Mouse (Mus musculus): ENCODE results near the gene C2. TPM values are rescaled to one million over a fixed set of nuclear protein-coding genes. Genes with fewer than 3 reads are reported as not detected.
"Not testable (repeated sequence)": the region's sequence is repeated elsewhere in the genome, so short reads cannot be mapped to it uniquely, and the experiment has no call there.

C2 gene
- total RNA-seq, 2 experiments from 2014 or later: 3.1 to 5.6 TPM

DNA sequence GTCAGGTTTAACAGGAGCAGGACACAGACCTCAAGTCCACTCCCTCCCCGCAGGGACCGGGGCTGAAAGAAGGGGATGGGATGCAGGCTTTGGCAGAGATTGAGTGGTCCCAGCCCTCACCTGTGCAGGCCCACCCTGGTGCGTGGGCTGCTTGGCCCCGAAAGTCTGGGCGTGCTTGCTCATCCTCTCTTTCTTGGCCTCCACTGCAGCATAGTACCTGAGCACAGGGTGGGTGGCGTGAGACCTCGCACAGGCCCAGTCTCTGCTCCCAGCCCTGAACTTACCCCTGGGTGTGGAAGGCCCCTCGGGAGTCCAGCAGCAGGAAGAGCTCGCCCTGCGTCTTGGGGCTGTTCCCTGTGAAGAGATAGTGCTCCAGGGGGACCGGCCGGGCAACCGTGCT, 53.2 kb downstream of the C2 start:
- DNase-seq: no peak
- intact Hi-C loops (cut with DNase I): loop anchor here (10.0 kb wide), 1 partner anchor 390 kb away; the partner anchor contains the start of genes Atp6v1g2 and Nfkbil1

DNA sequence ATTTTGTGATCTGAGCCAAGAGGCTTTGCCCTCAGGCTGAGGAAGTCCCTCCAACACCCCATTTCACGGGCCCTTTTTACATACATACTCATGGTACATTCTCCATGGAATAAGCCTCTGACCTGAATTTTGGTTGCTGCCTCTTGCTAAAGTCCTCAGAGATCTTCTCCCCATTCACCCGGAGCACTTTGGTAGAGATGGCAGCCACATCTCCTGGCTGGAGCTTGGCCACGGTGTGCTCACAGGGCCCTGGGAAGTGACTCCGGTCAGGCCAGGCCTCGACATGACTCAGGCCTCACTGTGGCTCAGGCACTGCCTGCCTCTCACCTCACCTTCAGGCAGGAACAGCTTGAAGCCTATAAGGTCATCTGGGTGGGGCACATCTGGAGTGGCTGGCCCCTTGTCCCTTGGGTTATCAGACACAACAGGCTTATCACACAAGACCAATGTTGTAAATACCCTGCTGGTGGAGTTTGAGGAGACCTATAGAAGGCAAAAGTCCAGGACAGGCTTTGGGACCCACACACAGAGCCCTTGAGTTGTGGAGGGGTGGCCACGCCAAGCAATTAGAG, 57.2 kb downstream of the C2 start:
- no peak for DNase-seq
- intact Hi-C loops (cut with DNase I): loop anchor here (10.0 kb wide), 1 partner anchor 394 kb away; the partner anchor contains the start of genes Atp6v1g2 and Nfkbil1

DNA sequence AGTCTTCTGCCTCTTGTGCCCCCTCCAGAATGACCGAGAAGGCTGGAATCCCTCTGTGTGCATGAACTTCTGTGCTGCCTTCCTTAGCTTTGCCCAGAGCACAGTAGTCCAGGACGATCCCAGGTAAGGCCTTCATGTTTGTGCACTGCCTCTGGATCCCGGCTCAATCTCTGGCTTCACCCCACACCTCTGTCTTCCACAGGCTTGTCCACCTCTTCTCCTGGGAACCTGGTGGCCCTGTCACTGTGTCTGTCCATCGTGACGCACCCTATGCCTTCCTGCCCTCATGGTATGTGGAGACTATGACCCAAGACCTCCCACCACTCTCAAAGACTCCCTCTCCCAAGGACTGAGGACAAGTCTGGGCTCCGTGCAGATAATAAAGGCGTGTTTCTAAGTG, 59.3 kb downstream of the C2 start:
- intact Hi-C loops (cut with DNase I): no loop called here

GRCm38 (mm10) chr17:34837464-34838324, 60.4 kb downstream of the C2 start:
- DNase-seq: peak in 1 of 2 experiments; percentile 14
- intact Hi-C loops (cut with DNase I): no loop called here

More for the DNA sequence above, 59.3 kb downstream of the C2 start:
- DNase-seq: no peak

DNA sequence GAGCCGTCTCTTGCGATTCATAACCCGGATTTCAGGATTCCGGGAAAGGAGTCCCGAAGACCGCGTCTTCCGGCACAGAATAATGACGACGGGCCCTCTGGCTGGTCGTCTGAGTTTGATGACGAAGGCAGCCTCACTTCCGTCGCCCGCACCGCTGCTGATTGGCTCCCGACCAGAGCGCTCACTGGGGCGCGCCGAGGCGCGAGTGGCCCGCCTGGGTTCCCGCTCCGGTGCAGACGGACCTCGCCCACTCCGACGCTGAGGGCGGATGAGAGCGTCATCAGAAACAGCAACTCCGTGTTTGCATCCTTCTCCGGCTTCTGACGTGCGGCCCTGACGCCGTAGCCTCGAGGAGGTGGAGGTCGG, 61.2 kb downstream of the C2 start, which contains the start of the genes Stk19 and Dxo:
Stk19 (minus strand) TSS at position 90 of the 366 bp plus-strand sequence.
Dxo (plus strand) TSS at position 164 of the 366 bp plus-strand sequence.
- intact Hi-C loops (cut with DNase I): no loop called here
- peak; percentile 97 to 99 for DNase-seq

DNA sequence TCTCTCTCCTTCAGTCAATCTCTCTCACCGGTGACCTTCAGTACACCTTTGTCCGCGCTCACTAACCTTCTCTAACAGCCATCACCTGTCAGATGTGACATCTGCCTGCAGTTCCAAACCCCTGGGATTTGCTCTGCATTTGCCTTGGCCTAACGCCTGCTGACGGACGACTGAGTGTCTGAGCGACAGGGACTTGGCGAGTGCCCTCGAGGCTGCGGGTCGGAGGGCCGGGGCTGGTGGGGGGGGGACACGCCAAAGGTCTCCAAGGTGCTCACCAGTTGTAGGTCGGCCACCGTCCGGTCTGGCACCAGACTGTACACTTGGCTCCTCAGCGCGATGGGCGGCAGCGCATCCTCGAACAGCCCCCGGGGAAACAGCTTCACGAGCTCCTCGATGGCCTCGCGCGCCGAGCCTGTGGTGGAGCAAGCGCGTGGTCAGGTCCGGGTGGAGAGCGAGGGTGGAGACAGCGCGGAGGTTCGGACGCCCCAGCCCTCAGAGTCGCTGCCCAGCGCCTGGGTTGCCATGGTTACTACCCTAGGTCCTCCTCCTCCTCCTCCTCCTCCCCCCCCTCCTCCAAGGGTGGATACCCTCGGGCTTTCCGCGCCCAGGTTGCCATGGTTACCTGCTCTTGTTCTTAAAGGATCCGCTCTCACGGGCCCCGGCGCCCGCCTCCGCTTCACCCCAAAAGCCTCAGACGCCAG, 61.8 kb downstream of the C2 start:
- DNase-seq: peak in 1 of 2 experiments; percentile 23
- intact Hi-C loops (cut with DNase I): no loop called here

DNA sequence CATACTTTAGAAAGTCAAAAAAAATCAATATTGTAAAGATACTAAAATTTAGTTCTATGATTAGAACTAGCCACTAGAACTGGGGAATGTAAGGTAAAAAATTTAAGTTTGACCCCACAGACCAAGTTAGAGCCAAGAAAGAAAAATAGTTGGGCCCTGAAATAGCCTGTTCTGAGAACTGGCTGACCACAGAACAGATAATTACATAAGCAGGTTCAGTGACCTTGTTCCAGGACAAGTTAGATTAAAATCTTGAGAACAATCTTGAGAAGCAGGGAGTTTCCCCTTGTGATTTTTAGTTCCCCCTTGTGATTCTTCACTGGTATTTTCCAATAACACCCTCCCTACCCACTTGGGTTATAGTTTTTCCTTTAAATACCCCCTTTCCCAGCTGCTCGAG, 67.3 kb downstream of the C2 start:
- intact Hi-C loops (cut with DNase I); DNase-seq: not testable (repeated sequence)

DNA sequence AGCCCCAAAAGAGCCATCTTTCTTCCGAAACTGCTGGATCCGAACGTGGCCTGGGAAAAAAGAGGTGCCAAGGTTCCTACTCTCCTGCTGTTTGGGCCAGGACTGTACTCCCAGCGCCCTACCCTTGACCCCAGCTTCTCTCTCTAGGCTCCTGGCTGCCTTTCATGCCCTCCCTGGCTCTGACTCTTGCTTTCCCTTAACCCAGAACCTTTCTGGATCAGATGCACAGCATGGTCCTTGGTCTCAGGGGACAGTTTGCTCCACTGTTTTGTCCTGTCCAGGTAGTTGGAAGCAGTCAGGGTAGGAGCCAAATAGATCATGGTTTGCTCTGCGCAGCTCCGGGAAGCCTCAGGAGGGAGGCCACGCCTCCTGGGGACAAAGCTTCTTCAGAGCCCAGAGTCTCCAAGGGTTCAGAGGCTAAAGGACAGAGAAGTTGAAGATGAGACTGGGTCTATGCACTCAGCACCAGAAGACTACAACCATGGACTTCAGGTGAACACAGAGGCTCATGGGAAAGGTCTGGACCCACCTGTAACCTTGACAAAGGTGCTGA, 83.2 kb downstream of the C2 start:
- no peak for DNase-seq
- intact Hi-C loops (cut with DNase I): loop anchor here (5.0 kb wide), 1 partner anchor 163 kb away; no protein-coding TSS in a partner anchor

DNA sequence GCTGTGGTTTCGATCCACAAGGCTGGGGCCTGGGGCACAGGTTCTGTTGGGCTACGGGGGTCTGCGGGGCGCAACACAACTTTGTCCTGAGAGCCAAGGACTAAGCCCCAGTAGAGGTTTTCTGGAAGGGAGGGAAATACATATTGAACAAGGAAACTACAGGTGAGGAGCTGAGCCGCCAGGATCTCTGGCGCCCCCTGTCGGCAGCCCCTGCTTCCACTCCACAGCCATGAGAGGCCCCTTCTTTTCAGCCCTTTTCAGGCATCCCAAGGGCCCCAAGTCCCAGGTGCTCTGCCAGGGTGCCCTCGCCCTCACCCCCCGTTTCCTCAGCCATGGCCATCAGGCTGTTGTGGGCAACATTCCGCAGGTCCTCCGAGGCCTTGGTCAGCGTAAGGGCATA, 84.3 kb downstream of the C2 start:
- DNase-seq: peak; percentile 24 to 32
- intact Hi-C loops (cut with DNase I): loop anchor here (2.0 to 5.0 kb wide), 2 partner anchors 83 to 161 kb away; no protein-coding TSS in a partner anchor

Small RNA genes within 50 kb of the gene (microRNA-seq; reads per million reads assigned to microRNA genes)
- gene Mir6970 (0 reads per million in 2 experiments), gene Mir6971 (2.1 reads per million in 2 experiments), gene Mir6972 (0 reads per million in 2 experiments)

Other genes with a start within 250 kb of the C2 start
- 10 to 100 TPM; 63.9 to 66.5 TPM for gene Tnxb, start 227.7 kb downstream of the C2 start, total RNA-seq (2021)
- gene C4b, start 154.4 kb downstream of the C2 start, total RNA-seq (2021): 10 to 100 TPM; 15.8 to 19.5 TPM
- not detected for gene Cyp21a1, start 93.7 kb downstream of the C2 start, total RNA-seq (2021)
- 10 to 100 TPM; 12.5 to 13.5 TPM for gene Stk19, start 61.3 kb downstream of the C2 start, total RNA-seq (2021)
- 10 to 100 TPM; 16.9 to 20.5 TPM for gene Dxo, start 61.2 kb downstream of the C2 start, total RNA-seq (2021)
- gene Skiv2l, start 48.1 kb downstream of the C2 start, total RNA-seq (2021): 10 to 100 TPM; 27.6 to 29.3 TPM
- gene Nelfe, start 47.9 kb downstream of the C2 start, total RNA-seq (2021): 10 to 100 TPM; 21.0 to 21.3 TPM
- gene Cfb, start 35.7 kb downstream of the C2 start, total RNA-seq (2021): 1 to 10 TPM; 3.5 to 7.0 TPM
- 1 to 10 TPM; 5.5 to 9.3 TPM for gene Zbtb12, start 18.8 kb downstream of the C2 start, total RNA-seq (2021)
- not detected for gene Gm20547, start 16.2 kb downstream of the C2 start, total RNA-seq (2021)
- gene Ehmt2, start 204 bp upstream of the C2 start, total RNA-seq (2021): 10 to 100 TPM; 52.4 to 58.2 TPM
- gene Slc44a4, start 16.2 kb upstream of the C2 start, total RNA-seq (2021): not detected
- gene Neu1, start 33.0 kb upstream of the C2 start, total RNA-seq (2021): 10 to 100 TPM; 12.2 to 12.6 TPM
- 1 to 10 TPM; 3.9 to 4.5 TPM for gene Hspa1b, start 61.0 kb upstream of the C2 start, total RNA-seq (2021)
- gene Gm20481, start 71.6 kb upstream of the C2 start, total RNA-seq (2021): not detected
- 1 to 10 TPM; 2.6 TPM for gene Hspa1a, start 73.9 kb upstream of the C2 start, total RNA-seq (2021)
- gene Hspa1l, start 74.4 kb upstream of the C2 start, total RNA-seq (2021): 1 to 10 TPM; 4.0 to 4.1 TPM
- 10 to 100 TPM; 28.8 to 31.7 TPM for gene Lsm2, start 83.6 kb upstream of the C2 start, total RNA-seq (2021)
- 10 to 100 TPM; 34.5 to 35.6 TPM for gene Vars, start 102.7 kb upstream of the C2 start, total RNA-seq (2021)
- gene Vwa7, start 118.3 kb upstream of the C2 start, total RNA-seq (2021): 1 to 10 TPM; 3.3 to 3.8 TPM
- gene Sapcd1, start 129.8 kb upstream of the C2 start, total RNA-seq (2021): under 1 TPM in 1 of 2 experiments, not detected in 1; 0.38 TPM
- gene Msh5, start 148.5 kb upstream of the C2 start, total RNA-seq (2021): 1 to 10 TPM; 2.0 TPM
- gene Clic1, start 151.7 kb upstream of the C2 start, total RNA-seq (2021): 100 to 1,000 TPM; 115 to 118 TPM
- gene Ddah2, start 160.8 kb upstream of the C2 start, total RNA-seq (2021): 10 to 100 TPM; 84.5 to 86.1 TPM
- gene Ly6g6c, start 167.1 kb upstream of the C2 start, total RNA-seq (2021): not detected
- gene Mpig6b, start 167.9 kb upstream of the C2 start, total RNA-seq (2021): under 1 TPM; 0.55 to 0.77 TPM
- gene Ly6g6e, start 178.6 kb upstream of the C2 start, total RNA-seq (2021): under 1 TPM; 0.24 to 0.37 TPM
- 1 to 10 TPM; 1.1 to 1.2 TPM for gene Ly6g6d, start 179.8 kb upstream of the C2 start, total RNA-seq (2021)
- not detected for gene Ly6g6f, start 187.3 kb upstream of the C2 start, total RNA-seq (2021)
- gene Abhd16a, start 191.0 kb upstream of the C2 start, total RNA-seq (2021): 10 to 100 TPM; 51.0 to 55.7 TPM
- not detected for gene Ly6g5c, start 210.0 kb upstream of the C2 start, total RNA-seq (2021)
- gene Ly6g5b, start 217.2 kb upstream of the C2 start, total RNA-seq (2021): under 1 TPM in 1 of 2 experiments, not detected in 1; 0.67 TPM
- 1 to 10 TPM; 6.6 to 8.3 TPM for gene Gpank1, start 223.2 kb upstream of the C2 start, total RNA-seq (2021)
- 100 to 1,000 TPM; 183 to 187 TPM for gene Csnk2b, start 223.8 kb upstream of the C2 start, total RNA-seq (2021)
- gene D17H6S53E, start 228.1 kb upstream of the C2 start, total RNA-seq (2021): 10 to 100 TPM; 28.5 to 32.4 TPM
- gene Apom, start 233.8 kb upstream of the C2 start, total RNA-seq (2021): not detected
- 100 to 1,000 TPM; 285 to 291 TPM for gene Bag6, start 236.9 kb upstream of the C2 start, total RNA-seq (2021)